Mouse (Mus musculus) retina, postnatal 1 day (tissue): ENCODE results near the gene Cited2.

Source experiments
- DNase-seq: peaks from one replicate; pipeline ENCODE4 v3.0.0-alpha.2; 2012

Cited2 gene

DNA sequence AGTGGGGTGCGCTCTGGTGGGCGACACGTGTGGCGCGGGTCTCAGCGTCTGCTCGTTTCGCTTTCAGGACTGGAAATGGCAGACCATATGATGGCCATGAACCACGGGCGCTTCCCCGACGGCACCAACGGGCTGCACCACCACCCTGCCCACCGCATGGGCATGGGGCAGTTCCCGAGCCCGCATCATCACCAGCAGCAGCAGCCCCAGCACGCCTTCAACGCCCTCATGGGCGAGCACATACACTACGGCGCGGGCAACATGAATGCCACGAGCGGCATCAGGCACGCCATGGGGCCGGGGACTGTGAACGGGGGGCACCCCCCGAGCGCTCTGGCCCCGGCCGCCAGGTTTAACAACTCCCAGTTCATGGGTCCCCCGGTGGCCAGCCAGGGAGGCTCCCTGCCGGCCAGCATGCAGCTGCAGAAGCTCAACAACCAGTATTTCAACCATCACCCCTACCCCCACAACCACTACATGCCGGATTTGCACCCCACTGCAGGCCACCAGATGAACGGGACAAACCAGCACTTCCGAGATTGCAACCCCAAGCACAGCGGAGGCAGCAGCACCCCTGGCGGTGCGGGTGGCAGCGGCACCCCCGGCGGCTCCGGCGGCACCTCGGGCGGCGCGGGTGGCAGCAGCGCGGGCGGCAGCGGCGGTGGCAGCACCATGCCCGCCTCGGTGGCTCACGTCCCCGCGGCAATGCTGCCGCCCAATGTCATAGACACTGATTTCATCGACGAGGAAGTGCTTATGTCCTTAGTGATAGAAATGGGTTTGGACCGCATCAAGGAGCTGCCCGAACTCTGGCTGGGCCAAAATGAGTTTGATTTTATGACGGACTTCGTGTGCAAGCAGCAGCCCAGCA lies 1.1 kb downstream of the Cited2 start:
- DNase-seq = peak; percentile 77

DNA sequence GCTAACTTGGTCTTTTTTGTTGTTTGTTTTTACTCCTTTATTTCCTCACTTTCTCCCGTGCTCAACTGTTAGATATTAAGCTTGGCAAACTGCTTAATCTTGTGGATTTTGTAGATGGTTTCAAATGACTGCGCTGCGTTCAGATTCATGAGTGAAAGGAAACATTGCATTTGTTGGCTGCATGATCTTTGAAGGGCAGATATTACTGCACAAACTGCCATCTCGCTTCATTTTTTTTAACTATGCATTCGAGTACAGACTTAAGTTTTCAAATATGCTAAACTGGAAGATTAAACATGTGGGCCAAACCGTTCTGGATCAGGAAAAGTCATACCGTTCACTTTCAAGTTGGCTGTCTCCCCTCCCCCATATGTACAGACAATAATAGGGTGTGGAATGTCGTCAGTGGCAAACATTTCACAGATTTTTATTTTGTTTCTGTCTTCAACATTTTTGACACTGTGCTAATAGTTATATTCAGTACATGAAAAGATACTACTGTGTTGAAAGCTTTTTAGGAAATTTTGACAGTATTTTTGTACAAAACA lies 2.1 kb downstream of the Cited2 start:
- DNase-seq = peak; percentile 27

DNA sequence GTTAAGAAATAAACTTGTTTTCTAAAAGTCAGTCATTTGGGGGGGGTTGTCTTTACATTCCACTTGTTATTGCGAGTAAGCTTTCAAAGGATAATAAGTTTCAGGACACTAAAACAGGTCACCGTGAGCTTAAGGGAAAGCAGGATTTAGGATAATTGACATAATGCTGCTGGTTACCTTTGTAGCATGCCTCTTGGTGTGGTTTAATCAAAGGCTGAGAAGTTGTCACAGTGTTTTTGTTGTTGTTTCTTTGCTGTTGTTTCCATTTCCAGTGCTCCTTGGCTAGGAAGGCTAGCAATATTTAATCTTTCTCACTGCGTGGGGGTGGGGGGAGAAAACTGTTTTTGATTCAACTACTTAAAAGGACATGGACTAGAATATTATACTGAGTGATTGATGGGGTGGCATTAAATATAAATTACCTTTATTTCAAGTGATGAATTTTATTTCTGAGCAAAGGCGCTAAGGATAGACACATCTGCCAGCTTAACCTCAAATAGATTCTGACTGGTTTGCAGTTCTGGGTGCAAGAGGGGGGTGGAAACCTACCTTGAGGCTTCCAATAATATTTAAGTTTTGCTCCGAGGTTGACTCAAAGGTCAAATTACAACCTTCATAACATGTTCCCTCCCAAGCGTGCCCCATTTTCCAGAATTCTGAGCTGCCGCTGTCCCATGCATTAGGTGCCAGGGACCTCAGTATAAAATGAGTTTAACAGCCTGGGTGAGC lies 2.8 kb downstream of the Cited2 start:
- peak; percentile 42 for DNase-seq

DNA sequence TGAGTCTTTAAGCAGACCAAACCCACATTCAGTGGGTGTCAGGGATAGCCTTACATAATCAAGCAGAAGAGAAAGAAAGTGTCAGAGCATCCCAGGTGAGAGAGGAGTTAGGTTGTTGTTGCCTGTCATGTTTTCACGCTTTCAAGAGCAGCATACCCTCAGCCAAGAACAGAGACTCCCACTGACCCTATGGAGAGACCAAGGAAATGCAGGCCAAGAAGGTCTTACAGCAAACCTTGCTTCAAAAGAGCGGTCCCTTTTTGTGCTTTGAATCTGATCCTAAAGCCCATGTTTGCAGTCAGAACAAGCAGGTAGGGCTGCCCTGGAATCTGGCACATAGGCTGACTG lies 3.3 kb downstream of the Cited2 start:
- DNase-seq = peak; percentile 24

DNA sequence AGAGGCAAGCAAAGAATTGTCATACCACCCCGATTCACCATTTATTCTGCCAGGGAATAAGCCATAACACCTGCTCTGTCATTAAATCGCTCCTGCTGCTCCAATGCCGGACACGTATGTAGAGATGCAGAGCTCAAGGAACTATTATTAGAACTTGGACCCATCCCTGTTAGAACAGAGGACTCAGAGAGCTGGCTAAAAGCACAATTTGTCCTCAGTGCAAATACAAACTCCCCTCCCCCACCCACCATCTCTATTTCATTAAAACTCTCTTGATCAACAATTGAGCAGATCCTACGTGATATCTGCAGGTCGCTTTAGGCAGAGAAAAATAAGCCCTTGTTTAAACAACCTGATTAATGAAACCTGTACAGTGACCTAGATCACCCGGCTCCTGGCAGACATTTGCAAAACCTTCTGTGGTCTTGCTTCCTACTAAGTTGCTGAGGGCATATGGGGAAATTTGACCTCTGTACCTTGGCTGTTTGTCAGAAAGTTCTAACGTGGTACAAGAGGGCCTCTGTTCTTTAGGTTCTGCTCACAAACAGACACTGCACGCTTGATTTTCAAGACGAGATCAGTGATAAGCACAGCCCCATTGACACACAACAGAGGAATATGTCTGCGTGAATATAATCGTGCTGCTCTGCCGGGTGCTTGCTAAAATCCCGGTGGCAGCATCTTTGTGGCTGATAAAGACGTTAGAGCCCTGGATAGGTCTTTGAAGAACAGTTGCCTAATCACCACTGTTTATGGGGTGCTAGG lies 4.3 kb downstream of the Cited2 start:
- DNase-seq = peak; percentile 62

DNA sequence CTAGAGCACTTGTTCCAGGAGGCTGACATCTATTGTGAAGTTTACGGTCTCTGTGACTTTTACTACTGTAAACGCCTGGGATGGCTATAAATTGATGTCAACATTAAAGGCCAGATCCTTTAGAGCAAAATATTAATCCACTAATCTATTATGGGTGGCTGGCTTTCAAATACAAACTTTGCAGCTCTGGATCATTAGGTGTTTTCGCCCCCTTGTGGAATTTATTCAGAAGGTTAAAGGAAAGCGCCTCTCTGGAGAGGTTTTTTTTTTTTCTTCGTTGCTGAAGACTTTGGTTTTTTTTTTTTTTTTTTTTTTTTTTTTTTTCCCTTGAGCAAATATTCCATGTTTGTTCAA lies 4.9 kb downstream of the Cited2 start:
- DNase-seq = peak; percentile 81

DNA sequence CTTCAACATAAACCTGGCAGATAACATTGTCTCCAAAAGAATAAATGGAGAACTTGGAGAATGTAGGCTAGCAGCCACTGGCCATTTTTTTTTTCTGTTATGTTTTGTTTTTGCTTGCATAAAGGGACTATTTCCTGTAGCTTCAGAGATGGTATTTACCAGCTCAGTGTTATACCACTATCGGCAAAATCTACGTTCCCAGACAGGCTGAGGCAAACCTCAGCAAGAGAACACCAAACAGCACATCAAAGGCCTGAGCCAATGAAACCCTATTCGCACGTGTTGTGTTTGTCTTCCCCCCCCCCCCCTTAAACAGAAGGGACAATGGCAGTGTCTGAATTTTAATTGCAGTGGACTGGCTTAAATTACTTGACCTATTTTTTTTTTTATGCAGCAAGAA lies 5.7 kb downstream of the Cited2 start:
- DNase-seq = peak; percentile 46

DNA sequence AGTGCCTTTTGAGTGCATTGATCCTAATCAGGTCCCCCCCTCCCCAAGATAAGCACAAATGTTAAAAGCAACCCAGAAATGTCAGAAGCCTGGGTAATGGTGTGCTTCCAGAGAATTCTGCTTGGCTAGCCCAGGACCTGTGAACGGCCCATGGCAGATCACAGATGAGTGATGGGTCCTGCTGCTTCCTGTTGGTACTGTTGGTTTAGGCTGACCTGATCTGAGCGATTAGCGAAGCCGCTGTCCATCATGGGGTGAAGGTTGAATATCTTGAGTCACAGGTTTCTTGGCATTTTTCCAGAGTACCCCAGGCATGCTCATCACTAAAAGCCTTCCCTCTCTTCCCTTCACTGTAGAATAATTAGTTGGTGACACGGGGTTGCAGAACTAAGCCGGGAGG lies 6.5 kb downstream of the Cited2 start:
- peak; percentile 36 for DNase-seq

DNA sequence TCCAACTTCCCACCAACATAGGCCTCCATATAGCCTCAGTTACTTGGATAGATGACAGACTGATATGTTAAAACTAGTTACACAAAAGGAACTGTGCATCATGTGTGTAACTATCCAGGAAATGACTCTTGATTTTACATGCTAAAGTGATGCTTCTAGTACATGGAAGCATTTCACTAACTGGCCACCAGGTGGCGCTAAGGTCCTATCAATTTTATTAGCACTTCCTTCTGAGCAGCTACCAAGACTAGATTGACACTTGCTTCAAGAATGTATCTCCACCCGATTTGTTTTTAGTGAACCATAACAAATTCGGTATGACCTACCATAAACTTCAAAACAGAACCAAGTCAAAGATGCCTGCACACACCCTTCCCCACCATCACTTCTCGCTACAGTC lies 10.0 kb downstream of the Cited2 start:
- peak; percentile 83 for DNase-seq

DNA sequence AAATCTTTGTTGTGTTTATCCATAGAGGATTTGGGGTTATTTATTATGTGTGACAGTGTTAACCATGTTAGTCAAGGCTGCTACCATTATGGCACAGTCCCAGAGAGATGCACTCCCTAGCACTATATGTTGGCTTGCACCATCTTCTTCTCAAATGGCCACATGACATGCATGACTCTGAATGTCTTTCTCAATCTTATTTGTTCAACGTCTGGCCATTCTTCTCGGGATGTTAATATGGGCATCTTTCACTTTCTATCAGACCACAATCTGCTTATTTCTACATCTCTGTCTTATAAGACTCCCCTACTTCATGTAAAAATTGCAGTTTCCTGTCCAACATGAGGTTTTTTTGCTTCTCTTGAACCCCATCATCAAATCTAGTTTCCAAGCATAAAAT lies 19.6 kb downstream of the Cited2 start:
- DNase-seq = no peak

DNA sequence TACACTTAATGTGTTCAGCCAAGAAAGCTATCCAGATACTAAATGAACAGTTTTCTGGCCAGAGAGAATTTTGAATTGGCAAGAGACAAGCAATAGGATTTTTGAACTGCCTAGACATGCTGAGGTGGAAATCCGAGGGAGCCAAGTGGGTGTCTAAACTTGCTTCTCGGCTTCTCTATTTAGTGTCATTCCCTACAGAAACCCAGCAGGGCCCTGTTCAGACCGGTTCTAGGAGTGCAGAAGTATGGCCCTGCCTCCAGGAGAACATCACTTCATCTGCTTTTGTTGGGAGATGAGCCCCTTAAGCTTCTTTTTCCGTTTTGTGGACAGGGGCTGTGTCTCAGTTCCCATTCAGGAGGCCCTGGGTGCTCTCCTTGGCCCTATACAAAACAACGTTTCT lies 29.5 kb downstream of the Cited2 start:
- no peak for DNase-seq

DNA sequence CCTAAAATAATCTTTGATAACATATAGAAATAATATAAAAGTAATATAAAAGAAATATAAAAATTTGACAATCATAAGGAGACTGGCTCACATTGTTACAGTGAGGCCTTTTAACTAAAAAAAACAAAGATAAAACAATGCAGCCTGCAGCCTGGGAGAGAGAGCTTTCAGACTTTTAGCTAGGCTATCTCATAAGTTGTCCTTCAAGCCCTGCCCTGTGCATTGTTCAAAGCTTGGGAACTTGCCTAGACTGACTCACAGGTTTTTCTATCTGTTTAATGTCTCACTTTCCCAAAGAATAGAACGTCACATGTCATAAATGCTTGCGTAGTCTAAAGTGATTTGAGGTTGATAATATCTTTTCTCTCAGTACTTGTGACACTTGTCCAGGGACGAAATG lies 36.8 kb downstream of the Cited2 start:
- no peak for DNase-seq

DNA sequence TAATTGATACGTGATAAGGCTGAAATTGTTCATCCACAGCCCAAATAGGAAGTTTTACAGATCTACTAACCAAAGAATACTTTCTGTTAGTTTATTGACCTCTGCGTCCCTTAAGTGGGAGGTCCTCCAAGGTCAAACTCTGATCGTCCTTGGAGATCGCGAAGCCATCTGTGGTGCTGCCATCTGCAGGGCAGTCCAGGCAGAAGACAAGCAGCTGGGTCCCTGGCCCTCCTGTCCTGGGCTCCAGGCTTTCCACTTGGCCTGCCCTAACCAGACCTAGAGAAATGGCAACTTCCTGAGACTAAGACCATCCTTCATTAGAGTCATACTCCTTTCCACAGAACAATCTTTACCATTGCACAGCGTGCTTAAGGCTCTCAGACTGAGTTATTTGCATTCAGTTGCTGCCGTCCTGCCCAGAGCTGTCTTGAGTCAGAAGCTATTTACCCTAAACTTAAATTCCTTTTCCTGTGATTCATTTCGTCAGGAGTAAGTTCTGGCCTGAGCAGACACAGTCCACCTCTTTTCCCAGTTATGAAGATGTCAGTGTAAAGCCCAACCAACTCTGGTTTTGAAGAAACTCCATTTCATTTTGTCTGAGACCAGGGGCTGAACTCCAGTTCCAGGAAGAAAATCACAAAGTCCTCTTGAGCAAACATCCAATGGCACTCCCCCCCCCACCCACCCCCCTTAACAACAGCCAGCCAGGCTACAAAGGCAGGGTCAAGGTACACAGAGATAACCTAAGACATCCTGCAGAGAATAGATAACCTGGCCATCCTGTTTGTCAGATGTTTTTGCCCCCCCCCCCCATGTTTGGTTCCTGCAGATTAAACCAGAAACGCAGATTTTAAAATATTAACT lies 38.0 kb downstream of the Cited2 start:
- DNase-seq = no peak

DNA sequence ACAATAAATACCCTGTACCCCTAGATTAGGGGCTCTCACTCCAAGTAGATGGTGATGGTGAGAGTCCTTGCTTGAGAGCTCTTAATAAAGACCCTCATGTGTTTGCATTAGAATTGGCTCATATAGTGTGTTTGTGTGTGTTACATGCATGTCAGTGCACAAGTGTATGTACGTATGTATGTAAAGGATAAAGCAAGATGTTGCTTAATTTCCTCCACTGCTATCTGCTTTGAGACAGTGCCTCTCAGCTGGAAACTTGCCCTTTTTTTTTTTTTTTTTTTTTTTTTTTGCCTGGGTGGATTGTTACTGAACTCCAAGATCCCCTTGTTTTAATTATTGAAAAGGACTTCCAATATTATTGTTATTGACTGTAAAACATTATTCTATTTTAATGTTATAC lies 38.6 kb downstream of the Cited2 start:
- no peak for DNase-seq

DNA sequence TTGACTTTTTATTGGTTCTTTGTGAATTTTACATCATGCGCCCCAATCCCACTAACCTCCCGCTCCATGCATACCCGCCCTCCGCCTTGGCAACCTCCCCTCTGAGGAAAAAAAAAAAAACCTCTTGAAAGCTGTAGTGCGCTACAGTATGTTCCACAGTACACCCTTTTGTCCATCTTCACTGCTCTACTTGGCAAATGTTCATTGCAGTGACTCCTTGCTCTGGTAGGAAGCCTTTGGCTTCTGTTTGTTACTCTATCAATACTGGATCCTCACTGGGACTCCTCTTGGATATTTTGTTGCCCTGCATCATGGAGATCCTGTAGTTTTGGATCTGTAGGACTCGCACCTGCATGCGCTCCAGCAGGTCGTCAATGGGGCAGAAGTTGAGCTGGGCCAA lies 39.9 kb downstream of the Cited2 start:
- DNase-seq = no peak

DNA sequence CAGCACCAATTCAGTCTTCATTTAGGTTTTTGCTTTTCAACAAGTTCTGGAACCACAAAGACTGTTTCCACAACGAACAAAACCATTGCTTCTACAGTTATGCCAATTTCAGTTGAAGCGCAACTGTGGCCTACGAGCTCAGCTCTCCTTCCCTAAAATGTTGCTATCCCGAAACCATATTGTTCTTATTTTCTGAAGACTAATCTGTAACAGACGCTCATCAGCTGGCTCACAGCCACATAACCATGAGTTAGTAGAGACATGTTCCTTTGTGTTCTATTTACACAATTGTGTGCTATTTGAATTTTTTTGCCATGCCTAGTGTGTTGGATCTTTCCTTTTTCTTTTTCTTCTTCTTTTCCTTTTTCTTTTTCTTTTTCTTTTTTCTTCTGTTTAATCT lies 46.8 kb downstream of the Cited2 start:
- DNase-seq = no peak

DNA sequence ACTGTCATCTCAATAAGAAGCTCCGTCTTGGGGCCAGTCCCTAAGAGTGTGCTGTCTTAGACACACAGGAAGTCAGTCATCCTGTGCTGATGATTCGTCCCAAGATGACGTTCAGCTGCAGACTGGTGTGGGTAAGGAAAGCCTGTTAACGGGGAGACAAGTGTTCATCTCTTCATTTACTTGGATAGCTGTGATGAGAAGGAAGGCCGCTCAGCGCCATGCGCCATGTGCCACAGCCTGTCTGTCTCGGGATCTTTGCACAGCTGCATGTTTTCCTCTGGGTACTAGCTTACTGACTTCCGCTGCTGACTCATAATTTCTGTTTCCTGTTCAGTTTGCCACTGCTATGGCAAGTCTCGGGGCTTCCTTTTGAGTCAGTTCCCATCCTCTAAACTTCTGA lies 49.3 kb downstream of the Cited2 start:
- no peak for DNase-seq

DNA sequence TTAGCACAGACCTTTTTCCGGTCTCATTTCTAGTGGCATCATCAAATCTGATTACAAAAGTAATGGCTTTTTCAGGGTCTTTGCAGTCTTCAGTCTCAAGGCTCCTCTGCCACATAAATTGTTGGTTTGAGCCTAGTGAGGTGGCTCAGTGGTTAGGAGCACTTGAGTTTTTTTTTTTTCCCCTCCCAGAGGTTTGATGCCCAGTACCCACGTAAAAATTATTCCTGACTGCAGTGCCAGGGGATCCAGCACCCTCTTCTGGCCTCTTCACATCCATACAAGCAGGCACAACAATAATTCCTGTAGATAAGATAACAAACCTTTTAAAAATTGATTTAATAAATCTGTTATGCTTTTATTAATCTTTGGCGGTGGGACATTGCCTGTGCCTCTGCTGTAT lies 51.3 kb downstream of the Cited2 start:
- DNase-seq = no peak

DNA sequence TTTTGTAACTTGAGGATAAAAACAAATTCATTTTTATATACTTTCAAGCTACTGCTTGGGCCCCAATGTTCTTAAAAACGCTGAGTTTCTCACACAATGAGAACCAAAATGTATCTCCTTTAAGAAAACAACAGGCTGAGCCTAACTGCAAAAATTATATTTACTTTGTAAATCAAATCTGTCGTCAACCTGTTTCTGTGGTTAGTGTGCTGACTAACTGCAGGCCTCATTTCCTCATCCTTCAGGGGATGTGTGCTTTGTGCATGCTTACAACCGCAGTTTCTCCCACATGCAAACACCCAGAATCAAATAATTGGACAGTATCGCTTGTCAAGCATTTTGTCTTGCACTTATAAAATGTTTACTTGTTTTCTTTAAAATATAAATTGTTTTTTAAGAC lies 52.1 kb downstream of the Cited2 start:
- no peak for DNase-seq
